Mouse (Mus musculus): Measurements from ENCODE around the gene Macrod2. TPM values are rescaled to one million over a fixed set of nuclear protein-coding genes. Genes with fewer than 3 reads are reported as not detected.

The Macrod2 gene
- polyA plus RNA-seq, 1 experiment = 3.8 TPM

GRCm38 (mm10) chr2:141274262-141274661, 879.2 kb downstream of the Macrod2 start:
- no peak overlapping the region for H3K27ac ChIP-seq (ENCODE audit: insufficient read depth, low read depth, low read length)
- TF ChIP-seq CTCF (IDR thresholded peaks at IDR 0.05; ENCODE audit: extremely low read depth, insufficient read length, insufficient replicate concordance, low read depth, low read length) (no peak), POLR2A (IDR thresholded peaks at IDR 0.05; ENCODE audit: low read depth, low read length) (no peak)
- WGBS = 79% methylated on average over 2 of the region's 2 CpGs

GRCm38 (mm10) chr2:141279130-141279698, 884.1 kb downstream of the Macrod2 start:
- Histone ChIP-seq H3K4me3 (ENCODE audit: low read depth, low read length) (no peak overlapping the region), H3K27me3 (ENCODE audit: control insufficient read depth, insufficient read depth, low read length) (no peaks in the 10 kb centered on the region), H3K27ac (ENCODE audit: insufficient read depth, low read depth, low read length) (no peak overlapping the region), H3K36me3 (ENCODE audit: control insufficient read depth, insufficient read depth, low read length) (no peaks in the 10 kb centered on the region), H3K4me1 (ENCODE audit: control insufficient read depth, insufficient read depth, insufficient read length, low read length) (no peaks in the 10 kb centered on the region)
- WGBS = 46% methylated on average over 5 of the region's 5 CpGs
- TF ChIP-seq CTCF (IDR thresholded peaks at IDR 0.05; ENCODE audit: extremely low read depth, insufficient read length, insufficient replicate concordance, low read depth, low read length) (no peak), POLR2A (IDR thresholded peaks at IDR 0.05; ENCODE audit: low read depth, low read length) (no peak)

More at GRCm38 (mm10) chr2:141274262-141274661, 879.2 kb downstream of the Macrod2 start:
- Histone ChIP-seq H3K36me3 (ENCODE audit: control insufficient read depth, insufficient read depth, low read length) (no peaks in the 10 kb centered on the region), H3K4me3 (ENCODE audit: low read depth, low read length) (no peak overlapping the region), H3K4me1 (ENCODE audit: control insufficient read depth, insufficient read depth, insufficient read length, low read length) (peaks cover 2% of the 10 kb centered on the region; the same call in 1 of the 2 replicates), H3K27me3 (ENCODE audit: control insufficient read depth, insufficient read depth, low read length) (no peaks in the 10 kb centered on the region)

DNA sequence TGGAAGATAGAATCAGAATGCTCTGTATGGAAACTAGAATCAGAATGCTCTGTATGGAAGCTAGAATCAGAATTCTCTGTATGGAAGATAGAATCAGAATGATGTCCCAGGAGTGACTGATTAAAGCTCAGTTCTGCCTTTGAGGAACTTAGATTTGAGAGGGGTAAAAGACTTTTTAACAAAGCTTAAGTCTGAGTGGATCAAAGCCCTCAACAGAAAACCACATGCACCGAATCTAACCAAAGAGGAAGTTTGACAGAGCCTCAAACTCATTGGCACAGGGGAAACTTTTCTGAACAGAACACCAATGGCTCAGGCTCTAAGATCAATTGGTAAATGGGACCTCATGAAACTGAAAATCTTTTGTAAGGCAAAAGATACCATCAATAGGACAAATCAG, 885.7 kb downstream of the Macrod2 start:
- 86% methylated on average over 1 of the region's 1 CpGs for WGBS
- no peaks in the 10 kb centered on the region for H3K27me3 ChIP-seq (ENCODE audit: control insufficient read depth, insufficient read depth, low read length)
- TF ChIP-seq CTCF (IDR thresholded peaks at IDR 0.05; ENCODE audit: extremely low read depth, insufficient read length, insufficient replicate concordance, low read depth, low read length) = no peak
- no peak for TF ChIP-seq POLR2A (IDR thresholded peaks at IDR 0.05; ENCODE audit: low read depth, low read length)
- H3K36me3 ChIP-seq (ENCODE audit: control insufficient read depth, insufficient read depth, low read length) = no peaks in the 10 kb centered on the region
- no peak overlapping the region for H3K4me3 ChIP-seq (ENCODE audit: low read depth, low read length)
- peaks cover 2% of the 10 kb centered on the region; the same call in 1 of the 2 replicates for H3K4me1 ChIP-seq (ENCODE audit: control insufficient read depth, insufficient read depth, insufficient read length, low read length)
- no peak overlapping the region for H3K27ac ChIP-seq (ENCODE audit: insufficient read depth, low read depth, low read length)

- no peaks in the 10 kb centered on the region for H3K36me3 ChIP-seq (ENCODE audit: control insufficient read depth, insufficient read depth, low read length)
- H3K27me3 ChIP-seq (ENCODE audit: control insufficient read depth, insufficient read depth, low read length) = no peaks in the 10 kb centered on the region
- WGBS = 17% methylated on average over 7 of the region's 7 CpGs
- peaks cover 7% of the 10 kb centered on the region; the same call in 1 of the 2 replicates for H3K4me1 ChIP-seq (ENCODE audit: control insufficient read depth, insufficient read depth, insufficient read length, low read length)
- peak overlapping the region; percentile 91 for H3K27ac ChIP-seq (ENCODE audit: insufficient read depth, low read depth, low read length)
- H3K4me3 ChIP-seq (ENCODE audit: low read depth, low read length) = no peak overlapping the region
- TF ChIP-seq POLR2A (IDR thresholded peaks at IDR 0.05; ENCODE audit: low read depth, low read length) (no peak), CTCF (IDR thresholded peaks at IDR 0.05; ENCODE audit: extremely low read depth, insufficient read length, insufficient replicate concordance, low read depth, low read length) (no peak)
These were observed 891.1 kb downstream of the Macrod2 start for GRCm38 (mm10) chr2:141286110-141286747.

- Histone ChIP-seq H3K36me3 (ENCODE audit: control insufficient read depth, insufficient read depth, low read length) (no peaks in the 10 kb centered on the region), H3K4me3 (ENCODE audit: low read depth, low read length) (peak overlapping the region; percentile 32; the same call in 1 of the 2 replicates), H3K27me3 (ENCODE audit: control insufficient read depth, insufficient read depth, low read length) (no peaks in the 10 kb centered on the region), H3K4me1 (ENCODE audit: control insufficient read depth, insufficient read depth, insufficient read length, low read length) (peaks cover 7% of the 10 kb centered on the region; the same call in 1 of the 2 replicates), H3K27ac (ENCODE audit: insufficient read depth, low read depth, low read length) (peak overlapping the region; percentile 95)
- no peak for TF ChIP-seq POLR2A (IDR thresholded peaks at IDR 0.05; ENCODE audit: low read depth, low read length)
- no peak for TF ChIP-seq CTCF (IDR thresholded peaks at IDR 0.05; ENCODE audit: extremely low read depth, insufficient read length, insufficient replicate concordance, low read depth, low read length)
- WGBS = 13% methylated on average over 7 of the region's 7 CpGs
These were observed 893.4 kb downstream of the Macrod2 start for GRCm38 (mm10) chr2:141288494-141288893.

DNA sequence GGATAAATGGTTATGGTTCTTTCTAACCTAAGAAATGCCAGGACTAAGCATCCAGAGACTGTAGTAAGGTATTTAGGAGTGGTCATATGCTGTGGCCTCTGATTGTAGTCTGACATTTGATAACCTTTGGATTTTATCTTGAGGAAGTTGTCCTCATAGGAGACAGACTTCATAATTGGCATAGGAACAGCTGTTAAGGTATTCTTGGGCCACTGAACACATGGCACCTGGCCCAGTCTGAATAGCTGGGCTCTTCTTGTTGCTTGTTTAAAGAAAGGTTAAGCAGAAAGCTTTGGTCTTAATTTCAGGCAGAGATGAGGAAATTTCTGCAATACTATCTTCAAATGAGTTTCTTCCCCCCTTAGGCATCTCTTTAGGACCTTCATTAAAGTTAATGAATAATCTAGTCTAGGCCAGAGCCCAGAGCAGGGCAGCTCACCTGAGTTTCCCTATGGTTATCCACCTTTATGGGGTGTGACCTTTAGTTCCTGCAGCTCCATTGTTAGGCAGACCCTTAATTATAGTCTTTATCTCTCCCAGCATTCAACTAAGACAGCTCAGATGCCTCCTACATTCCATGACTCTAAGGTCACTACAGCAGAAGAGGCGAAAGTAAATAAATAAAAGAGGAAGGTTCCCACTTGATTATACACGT, 894.1 kb downstream of the Macrod2 start:
- Histone ChIP-seq H3K4me1 (ENCODE audit: control insufficient read depth, insufficient read depth, insufficient read length, low read length) (peaks cover 7% of the 10 kb centered on the region; the same call in 1 of the 2 replicates), H3K27ac (ENCODE audit: insufficient read depth, low read depth, low read length) (peak overlapping the region; percentile 79), H3K36me3 (ENCODE audit: control insufficient read depth, insufficient read depth, low read length) (no peaks in the 10 kb centered on the region), H3K27me3 (ENCODE audit: control insufficient read depth, insufficient read depth, low read length) (no peaks in the 10 kb centered on the region), H3K4me3 (ENCODE audit: low read depth, low read length) (no peak overlapping the region)
- 26% methylated on average over 2 of the region's 2 CpGs for WGBS
- TF ChIP-seq POLR2A (IDR thresholded peaks at IDR 0.05; ENCODE audit: low read depth, low read length) = no peak
- no peak for TF ChIP-seq CTCF (IDR thresholded peaks at IDR 0.05; ENCODE audit: extremely low read depth, insufficient read length, insufficient replicate concordance, low read depth, low read length)

GRCm38 (mm10) chr2:141292847-141293246, 897.7 kb downstream of the Macrod2 start:
- Histone ChIP-seq H3K27me3 (ENCODE audit: control insufficient read depth, insufficient read depth, low read length) (no peaks in the 10 kb centered on the region), H3K27ac (ENCODE audit: insufficient read depth, low read depth, low read length) (no peak overlapping the region), H3K4me1 (ENCODE audit: control insufficient read depth, insufficient read depth, insufficient read length, low read length) (peaks cover 2% of the 10 kb centered on the region; the same call in 1 of the 2 replicates), H3K36me3 (ENCODE audit: control insufficient read depth, insufficient read depth, low read length) (no peaks in the 10 kb centered on the region), H3K4me3 (ENCODE audit: low read depth, low read length) (no peak overlapping the region)
- 55% methylated on average over 3 of the region's 3 CpGs for WGBS
- no peak for TF ChIP-seq CTCF (IDR thresholded peaks at IDR 0.05; ENCODE audit: extremely low read depth, insufficient read length, insufficient replicate concordance, low read depth, low read length)
